Mouse (Mus musculus) kidney, adult 2 months (tissue): ENCODE data around the gene Cbln3. TPM values are rescaled to one million over a fixed set of nuclear protein-coding genes. Genes with fewer than 3 reads are reported as not detected.

Experiments
- DNase-seq: peaks from one replicate; pipeline ENCODE4 v3.0.0; 2021
- H3K27ac ChIP-seq: fragments of 200-500 bp; 2 replicates; pipeline ENCODE4 v1.5.1; 2012; ENCODE audit warnings: low read depth, low read length, control low read depth, inconsistent platforms; ENCODE audit not compliant: insufficient read depth
- H3K27me3 ChIP-seq: fragments of 200-500 bp; replicated peaks from 2 replicates; pipeline ENCODE4 v1.6.1; 2012; ENCODE audit warnings: mild to moderate bottlenecking, moderate library complexity, low read length, inconsistent platforms; ENCODE audit not compliant: control insufficient read depth, insufficient read depth
- H3K36me3 ChIP-seq: fragments of 200-500 bp; 2 replicates; pipeline ENCODE4 v1.6.1; 2012; ENCODE audit warnings: mild to moderate bottlenecking, moderate library complexity, low read length, inconsistent platforms; ENCODE audit not compliant: control insufficient read depth, insufficient read depth
- H3K4me1 ChIP-seq: fragments of 200-500 bp; 2 replicates; pipeline ENCODE4 v1.6.1; 2011; ENCODE audit warnings: low read length; ENCODE audit not compliant: control insufficient read depth, insufficient read depth
- H3K4me3 ChIP-seq: fragments of 200-500 bp; 2 replicates; pipeline ENCODE4 v1.5.1; 2011; ENCODE audit warnings: mild to moderate bottlenecking, low read depth, low read length, control low read depth; ENCODE audit not compliant: insufficient read depth
- CTCF ChIP-seq: fragments of 200-500 bp; conservative IDR thresholded peaks from 2 replicates; pipeline ENCODE4 v1.5.1; 2011; ENCODE audit warnings: low read depth, mild to moderate bottlenecking, control low read depth, low read length, moderate library complexity, mixed read lengths; ENCODE audit not compliant: insufficient read depth, insufficient read length
- POLR2A ChIP-seq: fragments of 200-500 bp; IDR thresholded peaks from one replicate; pipeline ENCODE4 v1.6.1; 2011; ENCODE audit warnings: low read depth, low read length, control low read depth
- WGBS: fragments of 180-500 bp; shearing (Covaris S2); methylation state at CpG from one replicate; pipeline ENCODE4 v1.1.7; 2018; 5-methylcytosine and 5-hydroxymethylcytosine counted together
- polyA plus RNA-seq: library from polyadenylated mRNA; depleted of rRNA; stranded (reverse); fragments of >200 nt; gene quantifications from 2 replicates; pipeline ENCODE4 v1.2.3, GENCODE M21; 2012; rRNA removed

Cbln3 gene
- polyA plus RNA-seq = 0.08 and 0.13 TPM in 2 replicates

DNA sequence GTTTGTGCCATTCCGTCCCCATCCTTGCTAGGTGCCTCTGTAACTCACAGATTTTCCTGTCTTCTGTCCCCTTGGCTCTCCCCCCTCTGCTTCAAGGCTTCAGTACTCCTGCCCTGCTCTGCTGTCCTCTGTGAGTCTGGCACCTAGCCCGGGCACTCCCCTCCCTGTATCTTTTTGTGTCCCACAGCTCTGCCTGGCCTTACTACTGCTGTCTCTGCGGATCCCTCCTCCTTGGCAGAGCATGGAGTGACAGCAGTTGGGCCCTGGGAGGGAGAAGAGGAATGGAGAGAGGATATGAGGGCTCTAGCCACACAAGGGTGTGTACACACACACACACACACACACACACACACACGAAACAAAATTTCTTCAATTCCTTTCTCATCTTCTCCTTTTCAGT, at the start of gene Cbln3:
Gene Cbln3, minus strand, starts transcription at position 227 of the 400 bp plus-strand sequence.
- no peaks in the 10 kb centered on the region for H3K27me3 ChIP-seq
- 35% methylated on average over 4 of the region's 4 CpGs for WGBS
- peak within 1 kb of the TSS; percentile 70 for H3K27ac ChIP-seq
- H3K36me3 ChIP-seq = peaks cover 1% of the 10 kb centered on the region; the same call in 1 of the 2 replicates
- TF ChIP-seq CTCF = no peak
- peaks cover 10% of the 10 kb centered on the region; the same call in 1 of the 2 replicates for H3K4me1 ChIP-seq
- H3K4me3 ChIP-seq = peak within 1 kb of the TSS; percentile 80
- peak; percentile 80 for DNase-seq

DNA sequence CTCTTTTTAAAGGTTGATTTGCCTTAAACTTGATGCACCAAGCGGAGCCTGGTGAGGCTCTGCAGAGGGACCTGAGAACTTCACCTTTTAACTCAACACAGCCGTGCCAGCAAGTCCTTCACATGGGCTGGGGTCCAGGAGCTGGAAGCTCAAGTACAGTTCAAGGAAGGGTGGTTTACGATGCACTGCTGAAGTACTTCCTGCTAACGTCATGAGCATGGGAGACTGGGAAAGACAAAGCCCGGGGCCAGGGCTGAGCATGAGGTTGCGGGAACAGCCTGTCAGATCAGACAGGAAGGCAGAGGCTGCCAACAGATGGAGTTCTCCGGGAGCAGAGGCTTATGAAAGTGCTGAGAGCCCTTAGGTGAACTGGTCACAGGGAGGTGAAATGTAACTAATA, 49.4 kb upstream of the Cbln3 start:
- peak; percentile 59 for DNase-seq
- Histone ChIP-seq H3K4me3 (no peak overlapping the region), H3K27me3 (no peaks in the 10 kb centered on the region), H3K27ac (no peak overlapping the region), H3K4me1 (no peaks in the 10 kb centered on the region), H3K36me3 (no peaks in the 10 kb centered on the region)
- 26% methylated on average over 7 of the region's 7 CpGs for WGBS
- TF ChIP-seq POLR2A = no peak

DNA sequence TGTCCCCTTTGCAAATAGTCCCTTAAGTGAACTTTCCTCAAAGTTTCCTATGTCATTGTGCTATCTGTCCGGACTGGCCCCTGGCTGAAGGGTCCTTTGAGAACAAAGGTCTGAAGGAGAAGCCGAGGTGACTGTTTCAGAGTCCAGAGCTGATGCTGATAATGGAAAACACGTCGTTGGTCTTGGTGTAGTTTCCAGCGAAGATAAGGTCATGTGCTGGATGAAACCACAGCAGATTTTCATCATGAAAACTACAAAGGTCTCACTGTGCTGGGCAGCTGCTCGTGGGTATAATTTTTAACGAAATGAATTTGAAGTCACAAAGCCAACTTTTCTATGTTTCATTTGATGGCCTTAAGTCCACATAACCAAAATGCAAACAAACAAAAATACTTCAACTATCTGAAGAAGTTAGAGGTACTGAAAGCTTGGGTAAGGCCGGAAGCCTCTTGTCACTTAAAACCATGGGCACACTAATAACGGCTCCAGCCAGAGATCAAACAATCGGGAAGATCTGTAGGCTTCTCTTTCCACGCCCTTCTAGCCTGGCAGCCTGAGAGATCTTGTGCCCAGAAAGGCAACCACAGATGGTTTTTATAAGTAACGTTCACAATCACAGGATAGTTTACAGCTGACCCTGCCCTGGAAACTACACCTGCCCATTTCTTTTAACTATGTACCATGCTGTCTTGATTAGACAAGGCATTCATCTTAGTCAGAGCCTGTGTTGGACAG, 45.2 kb upstream of the Cbln3 start:
- no peaks in the 10 kb centered on the region for H3K36me3 ChIP-seq
- H3K27ac ChIP-seq = no peak overlapping the region
- DNase-seq = no peak
- TF ChIP-seq CTCF = no peak
- TF ChIP-seq POLR2A = no peak
- H3K27me3 ChIP-seq = no peaks in the 10 kb centered on the region
- WGBS = 69% methylated on average over 12 of the region's 12 CpGs
- H3K4me1 ChIP-seq = no peaks in the 10 kb centered on the region
- H3K4me3 ChIP-seq = no peak overlapping the region

DNA sequence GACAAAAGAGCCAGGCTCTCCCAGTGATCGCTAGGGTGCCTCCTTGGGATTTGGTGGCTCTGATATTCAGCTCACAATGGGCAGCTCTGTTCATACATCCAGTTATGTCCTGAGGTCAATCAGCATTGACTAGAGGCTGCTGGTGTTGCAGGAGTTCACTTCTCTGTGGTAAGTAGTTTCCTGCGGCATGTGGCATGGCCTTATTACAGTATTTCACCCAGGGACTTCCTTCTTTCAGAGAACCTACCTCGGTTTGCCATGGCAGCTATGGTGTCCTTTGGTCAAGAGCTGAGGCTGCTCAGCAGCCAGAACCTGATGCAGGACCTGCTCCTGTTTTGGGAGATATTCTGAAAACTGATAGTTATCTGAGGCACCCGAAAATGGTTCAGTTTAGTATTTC, 42.7 kb upstream of the Cbln3 start:
- 84% methylated on average over 4 of the region's 4 CpGs for WGBS
- H3K4me3 ChIP-seq = no peak overlapping the region
- H3K36me3 ChIP-seq = no peaks in the 10 kb centered on the region
- no peak for DNase-seq
- TF ChIP-seq POLR2A = no peak
- no peak for TF ChIP-seq CTCF
- H3K4me1 ChIP-seq = no peaks in the 10 kb centered on the region
- no peak overlapping the region for H3K27ac ChIP-seq
- no peaks in the 10 kb centered on the region for H3K27me3 ChIP-seq

DNA sequence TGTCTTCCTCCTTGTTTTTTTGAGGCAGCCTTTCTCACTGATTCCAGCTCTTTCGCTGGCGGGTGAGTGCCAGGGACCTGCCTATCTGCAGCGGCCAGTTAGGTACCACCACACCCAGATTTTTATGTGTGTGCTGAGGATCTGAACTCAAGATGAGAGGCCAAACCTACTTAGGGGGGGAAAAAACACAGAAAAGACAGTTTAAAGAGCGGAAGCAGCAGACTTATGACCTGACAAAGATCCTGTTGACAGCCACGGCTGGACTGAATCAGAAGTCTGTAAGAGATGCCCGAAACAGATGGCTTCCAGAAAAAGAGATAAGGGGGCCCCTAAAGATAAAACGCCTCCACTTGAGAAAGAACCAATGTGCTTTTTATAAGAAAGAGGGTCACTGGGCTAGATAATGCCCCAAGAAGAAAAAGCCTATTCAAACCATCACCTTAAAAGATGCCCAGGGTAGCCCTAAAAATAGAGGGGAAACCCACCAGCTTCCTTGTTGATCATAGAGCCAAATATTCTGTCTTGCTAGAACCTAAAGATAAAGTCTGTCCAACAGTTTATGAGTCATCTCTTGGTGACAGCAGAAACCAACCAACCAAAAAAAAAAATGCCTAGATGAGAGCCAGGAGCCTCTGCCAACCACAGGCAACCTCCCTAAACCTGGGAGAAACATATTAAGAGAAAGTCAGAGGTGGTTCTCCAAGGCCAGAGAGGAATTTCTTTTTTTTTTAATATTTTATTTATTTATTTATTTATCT, 38.5 kb upstream of the Cbln3 start:
- Histone ChIP-seq H3K36me3 (no peaks in the 10 kb centered on the region), H3K4me3 (no peak overlapping the region), H3K27me3 (no peaks in the 10 kb centered on the region), H3K4me1 (no peaks in the 10 kb centered on the region), H3K27ac (no peak overlapping the region)
- WGBS = 58% methylated on average over 7 of the region's 7 CpGs
- DNase-seq = no peak
- TF ChIP-seq CTCF (no peak), POLR2A (no peak)

GRCm38 (mm10) chr14:55918240-55919082, 34.3 kb upstream of the Cbln3 start:
- Histone ChIP-seq H3K27ac (no peak overlapping the region), H3K4me3 (no peak overlapping the region), H3K36me3 (no peaks in the 10 kb centered on the region), H3K27me3 (no peaks in the 10 kb centered on the region), H3K4me1 (no peaks in the 10 kb centered on the region)
- peak; percentile 86 for DNase-seq
- TF ChIP-seq CTCF (peak; percentile 69), POLR2A (no peak)
- WGBS = 41% methylated on average over 14 of the region's 14 CpGs

- DNase-seq = no peak
- 44% methylated on average over 4 of the region's 4 CpGs for WGBS
- TF ChIP-seq CTCF (no peak), POLR2A (no peak)
- Histone ChIP-seq H3K27ac (no peak overlapping the region), H3K4me3 (no peak overlapping the region), H3K4me1 (no peaks in the 10 kb centered on the region), H3K36me3 (no peaks in the 10 kb centered on the region), H3K27me3 (no peaks in the 10 kb centered on the region)
These were observed 29.2 kb upstream of the Cbln3 start for GRCm38 (mm10) chr14:55913406-55913805.
